Mouse (Mus musculus) layer of hippocampus, adult 9-10 months (tissue): Measurements from ENCODE around the gene Zbtb22.

Source experiments
- DNase-seq: peaks from one replicate; pipeline ENCODE4 v3.0.0; 2022; ENCODE audit warnings: low spot score

Gene Zbtb22

GRCm38 (mm10) chr17:33965846-33966550 is 50.3 kb downstream of the Zbtb22 start:
- DNase-seq = no peak

- no peak for DNase-seq
These were observed 52.8 kb downstream of the Zbtb22 start for GRCm38 (mm10) chr17:33968489-33968888.
